Mouse (Mus musculus) hindbrain, embryonic 16.5 days (tissue): Measurements from ENCODE around the gene Cybc1. TPM values are rescaled to one million over a fixed set of nuclear protein-coding genes. Genes with fewer than 3 reads are reported as not detected.

Experiments
- ATAC-seq: fragments of 200-750 bp; cut with Nextera tagmentation; 2 replicates; pipeline ENCODE4 v1.8.0; 2017; ENCODE audit warnings: moderate TSS enrichment, moderate library complexity
- H3K27ac ChIP-seq: fragments of 300-500 bp; sonication (generic); 2 replicates; pipeline ENCODE4 v1.5.1; 2014; ENCODE audit warnings: low read depth, mild to moderate bottlenecking, control low read depth, low read length, moderate library complexity
- H3K27me3 ChIP-seq: fragments of 300-500 bp; sonication (generic); replicated peaks from 2 replicates; pipeline ENCODE4 v1.6.1; 2014; ENCODE audit warnings: low read length; ENCODE audit not compliant: control insufficient read depth, insufficient read depth
- H3K36me3 ChIP-seq: fragments of 300-500 bp; sonication (generic); 2 replicates; pipeline ENCODE4 v1.6.1; 2014; ENCODE audit warnings: mild to moderate bottlenecking, low read length, moderate library complexity, mixed read lengths; ENCODE audit not compliant: control insufficient read depth, insufficient read depth
- H3K4me1 ChIP-seq: fragments of 300-500 bp; sonication (generic); 2 replicates; pipeline ENCODE4 v1.6.1; 2014; ENCODE audit warnings: low read depth, low read length; ENCODE audit not compliant: control insufficient read depth, insufficient read depth
- H3K4me2 ChIP-seq: fragments of 300-500 bp; sonication (generic); 2 replicates; pipeline ENCODE4 v1.6.1; 2014; ENCODE audit warnings: mild to moderate bottlenecking, low read length, control low read depth, moderate library complexity
- H3K4me3 ChIP-seq: fragments of 300-500 bp; sonication (generic); 2 replicates; pipeline ENCODE4 v1.5.1; 2014; ENCODE audit warnings: mild to moderate bottlenecking, low read length, control low read depth, moderate library complexity
- H3K9ac ChIP-seq: fragments of 300-500 bp; sonication (generic); 2 replicates; pipeline ENCODE4 v1.6.1; 2014; ENCODE audit warnings: low read depth, mild to moderate bottlenecking, control low read depth, low read length, moderate library complexity
- H3K9me3 ChIP-seq: fragments of 300-500 bp; sonication (generic); 2 replicates; pipeline ENCODE4 v1.6.1; 2014; ENCODE audit warnings: mild to moderate bottlenecking, low read length, moderate library complexity; ENCODE audit not compliant: control insufficient read depth
- WGBS: fragments of 180-500 bp; shearing (Covaris S2); extraction: QIAGEN DNeasy Blood & Tissue Kit; methylation state at CpG from one replicate; pipeline ENCODE4 v1.1.7; 2014; 5-methylcytosine and 5-hydroxymethylcytosine counted together
- polyA plus RNA-seq: library from polyadenylated mRNA; unstranded; fragments of >200 nt; fragmentation: Nextera tagmentation; extraction: Ambion mirVana; gene quantifications from 2 replicates; pipeline ENCODE4 v1.2.1, GENCODE M21; 2015

Gene Cybc1
- polyA plus RNA-seq, 1 experiment from 2014 or later: 36.8 TPM

GRCm38 (mm10) chr11:121199851-121200250 is 29.3 kb downstream of the Cybc1 start:
- no peak for ATAC-seq
- WGBS: 77% methylated on average over 4 of the region's 4 CpGs
- Histone ChIP-seq H3K4me3 (no peak overlapping the region), H3K27ac (no peak overlapping the region), H3K4me1 (peaks cover 3% of the 10 kb centered on the region; the same call in 1 of the 2 replicates), H3K9ac (no peak overlapping the region), H3K9me3 (no peaks in the 10 kb centered on the region), H3K36me3 (peaks cover 5% of the 10 kb centered on the region; the same call in 1 of the 2 replicates), H3K27me3 (no peaks in the 10 kb centered on the region), H3K4me2 (no peak overlapping the region)

- Histone ChIP-seq H3K36me3 (peaks cover 6% of the 10 kb centered on the region; the same call in 1 of the 2 replicates), H3K27me3 (no peaks in the 10 kb centered on the region), H3K4me3 (no peak overlapping the region), H3K9ac (no peak overlapping the region), H3K9me3 (no peaks in the 10 kb centered on the region), H3K27ac (no peak overlapping the region), H3K4me2 (no peak overlapping the region), H3K4me1 (peaks cover 1% of the 10 kb centered on the region; the same call in 1 of the 2 replicates)
- WGBS: 49% methylated on average over 2 of the region's 2 CpGs
- no peak for ATAC-seq
Measured at GRCm38 (mm10) chr11:121198622-121199021, 30.5 kb downstream of the Cybc1 start.

GRCm38 (mm10) chr11:121193415-121193814 is 35.7 kb downstream of the Cybc1 start:
- no peak for ATAC-seq
- Histone ChIP-seq H3K27me3 (no peaks in the 10 kb centered on the region), H3K4me2 (no peak overlapping the region), H3K9me3 (no peaks in the 10 kb centered on the region), H3K4me3 (no peak overlapping the region), H3K9ac (no peak overlapping the region), H3K4me1 (no peaks in the 10 kb centered on the region), H3K27ac (no peak overlapping the region), H3K36me3 (peaks cover 6% of the 10 kb centered on the region)
- 79% methylated on average over 3 of the region's 3 CpGs for WGBS

DNA sequence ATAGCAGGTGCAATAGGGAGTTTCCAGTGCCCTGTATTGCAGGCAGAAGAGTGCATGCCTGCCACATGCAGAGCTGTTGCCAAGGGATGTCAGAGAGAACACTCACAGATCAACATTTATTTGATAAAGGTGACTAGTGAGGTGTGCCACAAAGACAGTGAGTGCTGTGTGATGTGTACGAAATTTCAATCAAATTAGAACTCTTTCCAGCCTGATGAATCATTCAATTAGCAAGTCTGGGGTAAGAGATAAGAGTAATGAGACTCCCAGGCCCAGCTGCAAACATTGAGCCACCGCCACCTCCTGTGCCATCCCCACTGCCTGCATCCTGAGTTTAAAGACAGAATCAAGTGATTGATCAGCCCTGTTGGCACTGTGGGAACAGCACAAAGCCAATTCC is 36.4 kb downstream of the Cybc1 start:
- peaks cover 6% of the 10 kb centered on the region for H3K36me3 ChIP-seq
- H3K9me3 ChIP-seq: no peaks in the 10 kb centered on the region
- no peak overlapping the region for H3K27ac ChIP-seq
- WGBS: 75% methylated on average over 2 of the region's 2 CpGs
- no peaks in the 10 kb centered on the region for H3K4me1 ChIP-seq
- H3K4me2 ChIP-seq: no peak overlapping the region
- no peak for ATAC-seq
- no peak overlapping the region for H3K4me3 ChIP-seq
- no peak overlapping the region for H3K9ac ChIP-seq
- H3K27me3 ChIP-seq: no peaks in the 10 kb centered on the region

GRCm38 (mm10) chr11:121189681-121190080 is 39.4 kb downstream of the Cybc1 start:
- 75% methylated on average over 3 of the region's 3 CpGs for WGBS
- ATAC-seq: no peak
- H3K4me3 ChIP-seq: no peak overlapping the region
- H3K4me1 ChIP-seq: no peaks in the 10 kb centered on the region
- no peaks in the 10 kb centered on the region for H3K9me3 ChIP-seq
- no peaks in the 10 kb centered on the region for H3K27me3 ChIP-seq
- H3K4me2 ChIP-seq: no peak overlapping the region
- peaks cover under 1% of the 10 kb centered on the region; the same call in 1 of the 2 replicates for H3K36me3 ChIP-seq
- no peak overlapping the region for H3K27ac ChIP-seq
- no peak overlapping the region for H3K9ac ChIP-seq

GRCm38 (mm10) chr11:121176285-121177270 is 52.5 kb downstream of the Cybc1 start:
- 58% methylated on average over 12 of the region's 12 CpGs for WGBS

GRCm38 (mm10) chr11:121174234-121174633 is 54.9 kb downstream of the Cybc1 start:
- Histone ChIP-seq H3K9me3 (no peaks in the 10 kb centered on the region), H3K9ac (no peak overlapping the region), H3K4me1 (peaks cover 6% of the 10 kb centered on the region; the same call in 1 of the 2 replicates), H3K36me3 (0 out of 2 replicates have a peak, but pooled peaks cover 2% of the 10 kb centered on the region), H3K4me3 (no peak overlapping the region), H3K4me2 (no peak overlapping the region), H3K27me3 (no peaks in the 10 kb centered on the region), H3K27ac (no peak overlapping the region)
- 43% methylated on average over 3 of the region's 3 CpGs for WGBS
- no peak for ATAC-seq

More at GRCm38 (mm10) chr11:121176285-121177270, 52.5 kb downstream of the Cybc1 start:
- no peak overlapping the region for H3K4me2 ChIP-seq
- no peak overlapping the region for H3K4me3 ChIP-seq
- H3K27ac ChIP-seq: no peak overlapping the region
- peaks cover 2% of the 10 kb centered on the region; the same call in 1 of the 2 replicates for H3K36me3 ChIP-seq
- ATAC-seq: no peak; the same call in 1 of the 2 replicates
- no peaks in the 10 kb centered on the region for H3K27me3 ChIP-seq
- H3K9me3 ChIP-seq: no peaks in the 10 kb centered on the region
- H3K4me1 ChIP-seq: peaks cover 6% of the 10 kb centered on the region; the same call in 1 of the 2 replicates
- H3K9ac ChIP-seq: no peak overlapping the region

DNA sequence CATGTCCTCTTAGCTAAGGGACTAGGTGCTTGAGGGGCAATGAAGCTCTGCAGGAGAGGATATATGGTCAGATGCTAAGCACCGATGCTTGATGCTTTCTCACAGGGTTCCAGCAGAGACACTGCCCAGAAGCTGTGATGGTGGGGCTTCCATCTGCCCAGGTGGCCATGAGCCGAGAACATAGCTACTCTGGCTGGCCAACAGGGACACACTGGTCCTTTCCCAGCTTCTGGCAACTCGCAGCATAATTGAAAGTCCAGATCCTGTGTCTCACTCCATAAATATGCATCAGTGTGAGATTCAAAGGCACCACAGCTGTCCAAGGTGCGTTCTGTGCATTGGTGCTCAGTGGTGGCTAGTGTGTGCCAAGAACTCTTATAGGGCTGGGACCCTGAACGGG is 55.9 kb downstream of the Cybc1 start:
- Histone ChIP-seq H3K4me2 (no peak overlapping the region), H3K4me1 (peaks cover 6% of the 10 kb centered on the region; the same call in 1 of the 2 replicates), H3K27me3 (no peaks in the 10 kb centered on the region), H3K36me3 (0 out of 2 replicates have a peak, but pooled peaks cover 2% of the 10 kb centered on the region), H3K9ac (no peak overlapping the region), H3K27ac (no peak overlapping the region), H3K9me3 (no peaks in the 10 kb centered on the region), H3K4me3 (no peak overlapping the region)
- no peak for ATAC-seq
- WGBS: 63% methylated on average over 5 of the region's 5 CpGs
